Comparison of ENCODE assay signal across 1 mouse cellular context in the genomic region with DNA sequence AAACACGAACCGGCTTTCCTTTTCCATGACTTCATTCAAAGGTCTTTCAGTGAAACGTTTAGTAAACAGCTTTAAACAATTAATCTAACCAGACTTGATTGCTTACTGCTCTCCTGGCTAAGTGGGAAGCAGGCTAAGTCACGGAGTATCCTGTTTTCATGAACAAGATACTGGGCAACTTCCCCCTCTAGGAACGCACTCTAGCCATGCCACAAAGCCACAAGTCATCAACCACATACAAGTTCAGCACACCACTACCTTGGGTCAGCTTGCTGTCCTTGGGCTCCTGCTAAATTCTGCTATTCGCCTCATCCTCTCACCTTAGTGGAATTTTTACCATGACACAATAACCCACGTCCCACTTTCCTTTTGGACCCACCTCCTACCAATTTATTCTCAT.
TF ChIP-seq lines count a peak whose summit lies in the region.

No protein-coding gene starts in this region.

TF ChIP-seq in MEL, 35 proteins besides CTCF, POLR2A, EP300 and RAD21:
- TF ChIP-seq POLR2AphosphoS5 (IDR thresholded peaks at IDR 0.05; ENCODE audit: borderline replicate concordance, low read depth, low read length): no peak
- 0 out of 2 replicates have a peak, but pooled peaks have one; percentile 20 for TF ChIP-seq TBP (IDR thresholded peaks at IDR 0.05; ENCODE audit: low read depth, low read length)
